Mouse (Mus musculus) limb, embryonic 14.5 days (tissue): ENCODE data around the gene Ints1. TPM values are rescaled to one million over a fixed set of nuclear protein-coding genes. Genes with fewer than 3 reads are reported as not detected.

Experiments used
- ATAC-seq: fragments of 200-750 bp; cut with Nextera tagmentation; 2 replicates; pipeline ENCODE4 v1.8.0; 2017; ENCODE audit warnings: low read depth, moderate number of reproducible peaks, moderate TSS enrichment; ENCODE audit not compliant: low FRiP score
- DNase-seq: peaks from one replicate; pipeline ENCODE4 v3.0.0-alpha.2; 2015; ENCODE audit warnings: low spot score
- H3K27ac ChIP-seq: fragments of 300-500 bp; sonication (generic); replicated peaks from 2 replicates; pipeline ENCODE4 v1.5.1; 2014; ENCODE audit warnings: low read depth, mild to moderate bottlenecking, low read length, moderate library complexity, mixed read lengths
- H3K27me3 ChIP-seq: fragments of 300-500 bp; sonication (generic); 2 replicates; pipeline ENCODE4 v1.6.1; 2014; ENCODE audit warnings: low read length, mixed read lengths; ENCODE audit not compliant: control insufficient read depth, insufficient read depth
- H3K36me3 ChIP-seq: fragments of 300-500 bp; sonication (generic); 2 replicates; pipeline ENCODE4 v1.6.1; 2014; ENCODE audit warnings: mild to moderate bottlenecking, low read length, moderate library complexity, mixed read lengths; ENCODE audit not compliant: control insufficient read depth, insufficient read depth
- H3K4me1 ChIP-seq: fragments of 300-500 bp; sonication (generic); 2 replicates; pipeline ENCODE4 v1.6.1; 2014; ENCODE audit warnings: antibody characterized with exemption, low read length, mixed read lengths; ENCODE audit not compliant: control insufficient read depth, insufficient read depth
- H3K4me2 ChIP-seq: fragments of 300-500 bp; sonication (generic); replicated peaks from 2 replicates; pipeline ENCODE4 v1.6.1; 2014; ENCODE audit warnings: low read depth, mild to moderate bottlenecking, low read length, moderate library complexity; ENCODE audit not compliant: severe bottlenecking
- H3K4me3 ChIP-seq: fragments of 300-500 bp; sonication (generic); replicated peaks from 2 replicates; pipeline ENCODE4 v1.5.1; 2014; ENCODE audit warnings: low read length
- H3K9ac ChIP-seq: fragments of 300-500 bp; sonication (generic); 2 replicates; pipeline ENCODE4 v1.6.1; 2014; ENCODE audit warnings: mild to moderate bottlenecking, low read depth, low read length, moderate library complexity; ENCODE audit not compliant: severe bottlenecking
- H3K9me3 ChIP-seq: fragments of 300-500 bp; sonication (generic); 2 replicates; pipeline ENCODE4 v1.6.1; 2016; ENCODE audit warnings: low read length; ENCODE audit not compliant: control insufficient read depth
- POLR2A ChIP-seq: fragments of 200-500 bp; IDR thresholded peaks from 2 replicates; pipeline ENCODE4 v1.8.0; 2012; ENCODE audit warnings: inconsistent platforms, mild to moderate bottlenecking, moderate library complexity, borderline replicate concordance; ENCODE audit not compliant: insufficient read depth, insufficient read length; ENCODE audit errors: extremely low read depth
- WGBS: fragments of 180-500 bp; shearing (Covaris S2); extraction: QIAGEN DNeasy Blood & Tissue Kit; methylation state at CpG from one replicate; pipeline ENCODE4 v1.1.7; 2014; 5-methylcytosine and 5-hydroxymethylcytosine counted together
- polyA plus RNA-seq, 2 experiments: library from polyadenylated mRNA; depleted of rRNA in 1 of 2; stranded (reverse) in 1 of 2; unstranded in 1 of 2; fragments of >200 nt; fragmentation: Nextera tagmentation in 1 of 2; extraction: Ambion mirVana in 1 of 2; gene quantifications; 2 replicates each; pipeline versions ENCODE4 v1.2.1 to v1.2.3; 2012 to 2014

Ints1 gene
- polyA plus RNA-seq, 2 experiments, result 35.5 to 50.1 TPM

GRCm38 (mm10) chr5:139737841-139738591 is 37.5 kb downstream of the Ints1 start:
- H3K4me2 ChIP-seq, result no peak overlapping the region
- H3K36me3 ChIP-seq, result no peaks in the 10 kb centered on the region
- TF ChIP-seq POLR2A, result no peak
- no peaks in the 10 kb centered on the region for H3K9me3 ChIP-seq
- DNase-seq (no peak), ATAC-seq (no peak)
- no peak overlapping the region for H3K27ac ChIP-seq
- H3K27me3 ChIP-seq, result no peaks in the 10 kb centered on the region
- H3K9ac ChIP-seq, result no peak overlapping the region
- 73% methylated on average over 14 of the region's 14 CpGs for WGBS
- no peak overlapping the region for H3K4me3 ChIP-seq
- H3K4me1 ChIP-seq, result peaks cover 21% of the 10 kb centered on the region

GRCm38 (mm10) chr5:139736504-139736940 is 39.0 kb downstream of the Ints1 start:
- Histone ChIP-seq H3K9ac (0 out of 2 replicates have a peak overlapping the region, but pooled peaks have one; percentile 12), H3K36me3 (no peaks in the 10 kb centered on the region), H3K27ac (peak overlapping the region; percentile 67), H3K4me3 (peak overlapping the region; percentile 54), H3K4me2 (peak overlapping the region; percentile 98), H3K27me3 (no peaks in the 10 kb centered on the region), H3K9me3 (no peaks in the 10 kb centered on the region), H3K4me1 (peaks cover 28% of the 10 kb centered on the region)
- no peak for DNase-seq
- WGBS, result 9% methylated on average over 10 of the region's 10 CpGs
- TF ChIP-seq POLR2A, result no peak
- ATAC-seq, result peak; percentile 35

- H3K9ac ChIP-seq, result peak within 1 kb of the TSS; percentile 55
- WGBS, result 6% methylated on average over 39 of the region's 50 CpGs
- ATAC-seq (peak; percentile 96), DNase-seq (peak; percentile 95)
- H3K4me2 ChIP-seq, result peak within 1 kb of the TSS; percentile 98
- H3K27me3 ChIP-seq, result no peaks in the 10 kb centered on the region
- no peak for TF ChIP-seq POLR2A
- no peaks in the 10 kb centered on the region for H3K36me3 ChIP-seq
- peaks cover 34% of the 10 kb centered on the region for H3K4me1 ChIP-seq
- H3K4me3 ChIP-seq, result peak within 1 kb of the TSS; percentile 54
- peak within 1 kb of the TSS; percentile 67 for H3K27ac ChIP-seq
- no peaks in the 10 kb centered on the region for H3K9me3 ChIP-seq
These were observed 39.6 kb downstream of the Ints1 start, which contains the start of gene Micall2 for GRCm38 (mm10) chr5:139735677-139736503. Gene Micall2, minus strand, starts transcription at chr5:139736336.

GRCm38 (mm10) chr5:139734746-139735145 is 40.7 kb downstream of the Ints1 start:
- TF ChIP-seq POLR2A, result no peak
- H3K27ac ChIP-seq, result no peak overlapping the region
- H3K9me3 ChIP-seq, result no peaks in the 10 kb centered on the region
- WGBS, result 76% methylated on average over 7 of the region's 7 CpGs
- no peak for DNase-seq
- H3K4me3 ChIP-seq, result no peak overlapping the region
- no peak overlapping the region for H3K9ac ChIP-seq
- ATAC-seq, result no peak
- no peaks in the 10 kb centered on the region for H3K27me3 ChIP-seq
- H3K4me1 ChIP-seq, result peaks cover 43% of the 10 kb centered on the region
- no peak overlapping the region; the same call in 1 of the 2 replicates for H3K4me2 ChIP-seq
- H3K36me3 ChIP-seq, result no peaks in the 10 kb centered on the region

- TF ChIP-seq POLR2A, result no peak
These were observed 41.5 kb downstream of the Ints1 start for GRCm38 (mm10) chr5:139734016-139734415.

More at GRCm38 (mm10) chr5:139734016-139734415, 41.5 kb downstream of the Ints1 start:
- DNase-seq (no peak), ATAC-seq (no peak)
- H3K9ac ChIP-seq, result no peak overlapping the region
- WGBS, result 75% methylated on average over 3 of the region's 3 CpGs
- no peaks in the 10 kb centered on the region for H3K36me3 ChIP-seq
- no peak overlapping the region for H3K4me3 ChIP-seq
- no peak overlapping the region for H3K27ac ChIP-seq
- H3K4me2 ChIP-seq, result no peak overlapping the region
- peaks cover 43% of the 10 kb centered on the region for H3K4me1 ChIP-seq
- no peaks in the 10 kb centered on the region for H3K9me3 ChIP-seq
- H3K27me3 ChIP-seq, result no peaks in the 10 kb centered on the region
